Mouse (Mus musculus) cerebellum, adult 18-20 months (tissue): ENCODE data around the gene Elob.

Experiments used
- DNase-seq, 2 experiments: peaks; one replicate each; pipeline ENCODE4 v3.0.0; 2021

Gene Elob

DNA sequence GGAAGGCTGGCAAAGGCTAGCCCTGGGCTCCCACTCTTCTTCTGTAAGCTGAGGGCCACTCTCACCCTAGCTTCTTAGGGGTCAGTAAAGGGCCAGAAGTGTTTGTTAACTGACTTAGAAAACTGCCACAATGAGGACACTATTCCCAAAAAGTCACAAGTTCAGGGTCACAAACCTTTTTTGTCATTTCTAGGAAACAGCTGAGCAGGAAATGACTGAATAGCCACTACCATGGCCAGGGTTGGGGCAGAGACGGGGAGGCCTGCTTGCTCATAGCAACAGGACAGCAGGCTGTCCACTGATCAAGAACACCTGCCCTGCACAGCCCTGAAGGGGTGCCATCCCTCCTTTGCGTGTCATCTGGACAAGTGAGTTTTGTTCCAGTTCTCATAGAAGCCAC is 51.8 kb downstream of the Elob start:
- no peak for DNase-seq

DNA sequence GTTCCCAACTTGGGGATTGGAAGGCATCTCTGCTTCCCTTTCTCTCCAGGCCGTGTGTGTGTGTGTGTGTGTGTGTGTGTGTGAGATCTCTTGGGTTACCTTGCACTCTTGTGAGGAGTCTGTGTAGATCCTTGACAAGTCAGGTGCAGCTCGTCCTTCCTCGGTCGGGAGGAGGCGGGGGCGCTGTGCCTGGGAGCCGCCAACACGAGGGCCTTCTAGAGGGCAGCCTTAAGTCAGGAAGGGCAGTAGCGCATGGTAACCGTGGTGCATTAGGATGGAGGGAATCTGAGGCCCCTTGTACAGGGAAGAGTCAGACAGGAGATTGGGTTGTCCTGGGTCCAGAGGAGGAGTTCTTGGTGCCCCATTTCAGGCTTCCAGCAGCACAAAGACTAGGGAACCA is 52.7 kb downstream of the Elob start:
- no peak for DNase-seq
